Mouse (Mus musculus) NIH3T3 (cell line): ENCODE measurements around the gene H2al1d.
"Not testable (repeated sequence)": the region's sequence is repeated elsewhere in the genome, so short reads cannot be mapped to it uniquely, and the experiment has no call there.

Experiments used
- DNase-seq: peaks from one replicate; pipeline ENCODE4 v3.0.0-alpha.2; 2012; ENCODE audit warnings: low read depth

Gene H2al1d

DNA sequence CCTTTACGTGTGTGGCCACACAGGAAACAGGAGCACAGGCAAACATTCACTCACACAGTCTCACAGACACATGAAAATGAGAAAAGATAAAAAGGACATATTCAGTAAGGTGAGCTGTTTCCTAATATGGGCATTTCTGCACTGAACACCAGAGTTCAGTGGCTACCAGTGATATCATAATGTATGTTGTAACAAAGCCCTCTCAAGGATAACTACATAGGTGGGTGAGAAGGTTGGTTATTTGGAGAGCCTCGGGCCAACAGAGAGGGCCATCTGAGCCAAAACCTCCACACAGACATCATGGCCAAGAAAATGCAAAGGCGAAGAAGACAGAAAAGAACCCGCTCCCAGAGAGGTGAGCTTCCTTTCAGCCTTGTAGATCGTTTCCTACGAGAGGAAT lies at the start of gene H2al1d:
TSS of gene H2al1d (plus strand) at position 301 of the 400 bp plus-strand sequence.
- not testable (repeated sequence) for DNase-seq

DNA sequence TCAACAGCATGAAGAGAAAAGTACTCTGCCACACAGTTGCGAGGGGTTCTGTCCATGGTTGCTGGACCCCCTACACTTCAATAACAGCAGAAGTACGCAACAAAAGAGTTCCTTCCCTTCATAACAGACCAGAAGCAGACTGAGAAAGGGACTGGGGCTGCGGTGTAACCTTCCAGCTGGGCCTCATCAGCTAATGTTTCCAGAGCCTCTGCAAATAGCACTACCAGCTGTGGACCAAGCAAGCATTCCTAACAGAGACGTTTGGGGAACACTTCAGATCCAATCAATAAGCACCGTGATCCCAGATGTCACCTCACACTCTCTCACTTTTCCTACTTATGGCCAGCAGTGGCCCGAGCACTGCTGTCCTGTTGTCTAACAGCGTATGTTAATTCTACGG lies 43.7 kb upstream of the H2al1d start:
- no peak for DNase-seq

DNA sequence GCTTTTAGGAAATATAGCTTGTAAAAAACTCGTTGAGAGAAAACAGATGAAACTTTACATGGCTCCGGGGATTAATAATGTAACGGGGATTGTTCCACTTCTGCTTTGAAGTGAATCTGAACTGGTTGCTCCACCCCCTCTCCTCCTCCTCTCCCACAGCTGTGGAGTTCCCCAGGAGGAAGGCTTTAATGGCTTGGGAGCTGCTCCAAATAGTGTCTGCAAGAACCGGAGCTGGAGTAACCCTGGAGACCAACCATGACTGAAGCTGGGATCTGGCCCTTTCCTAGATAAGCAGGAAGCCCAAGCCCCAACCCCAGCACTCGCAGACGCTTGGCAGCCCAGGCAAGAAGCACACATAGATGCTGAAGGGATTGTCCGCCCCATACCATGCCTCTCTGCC lies 40.8 kb upstream of the H2al1d start:
- no peak for DNase-seq

GRCm38 (mm10) chrX:11269074-11269473 lies 39.5 kb upstream of the H2al1d start:
- no peak for DNase-seq

GRCm38 (mm10) chrX:11273190-11273589 lies 35.4 kb upstream of the H2al1d start:
- DNase-seq: no peak

DNA sequence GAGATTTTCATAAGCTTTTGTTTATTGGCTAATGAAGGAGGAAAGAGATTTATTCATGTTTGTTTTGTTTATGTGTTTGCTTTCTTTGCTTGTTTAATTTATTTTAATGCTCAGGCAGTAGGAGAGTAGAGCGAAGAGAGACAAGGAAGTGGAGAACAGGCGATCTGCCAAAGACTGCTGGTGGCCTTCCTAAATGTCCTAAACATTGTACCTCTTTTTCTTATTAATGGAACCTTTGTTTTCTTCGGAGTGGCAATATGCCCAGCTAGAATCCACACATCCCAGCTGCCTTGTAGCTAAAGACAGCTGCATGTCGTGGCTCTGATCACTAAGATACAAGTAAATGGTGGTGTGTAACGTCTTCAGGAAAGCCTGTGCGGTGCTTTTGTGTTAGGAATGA lies 31.5 kb upstream of the H2al1d start:
- DNase-seq: no peak

- DNase-seq: no peak
These were observed 27.9 kb upstream of the H2al1d start for GRCm38 (mm10) chrX:11280741-11281140.

DNA sequence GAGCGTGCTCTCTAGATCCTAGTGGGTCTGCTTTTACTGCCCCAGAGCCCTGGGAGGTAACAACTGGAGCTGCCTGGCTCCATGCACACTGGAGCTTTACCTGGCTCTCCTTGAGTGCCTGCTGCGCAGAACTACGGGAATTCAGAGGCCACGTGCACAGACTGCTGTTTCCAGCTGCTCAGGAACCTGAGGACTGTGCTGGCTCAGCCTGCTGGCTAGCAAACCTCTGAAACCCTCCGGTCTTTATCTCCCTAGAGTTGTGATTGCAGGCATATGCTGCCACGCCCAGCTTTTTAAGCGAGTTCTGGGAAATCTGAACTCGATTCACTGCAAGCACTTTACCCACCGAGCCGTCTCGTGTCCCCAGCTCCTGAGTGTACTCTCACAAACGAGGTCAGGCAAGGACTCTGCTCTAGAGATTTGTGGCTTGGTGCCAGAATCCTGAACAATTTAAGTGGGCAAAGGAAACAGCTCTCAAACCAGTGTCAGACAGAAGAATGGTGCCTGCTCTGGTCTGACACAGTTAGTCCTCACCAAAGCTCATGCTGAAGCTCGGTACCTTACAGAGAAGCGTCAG lies 20.2 kb upstream of the H2al1d start:
- DNase-seq: no peak

DNA sequence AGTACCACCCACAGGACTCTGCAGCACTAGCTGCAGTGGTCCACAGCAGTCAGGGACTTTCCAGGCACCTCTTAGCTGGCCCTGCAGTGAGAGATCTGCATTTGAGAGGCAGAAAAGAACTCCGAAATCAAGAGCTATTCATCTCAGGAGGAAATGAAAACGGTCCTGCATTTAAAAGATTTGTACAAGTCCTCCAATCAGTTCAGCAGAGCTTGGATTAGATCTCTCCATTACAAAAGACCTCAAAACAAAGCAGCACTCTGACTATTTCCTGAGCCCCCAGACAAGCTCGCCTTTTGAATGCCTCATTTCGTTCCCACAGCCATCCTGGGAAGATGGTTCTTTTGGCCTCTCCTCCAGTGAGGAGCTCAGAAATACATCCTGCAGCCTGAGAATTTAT lies 19.4 kb upstream of the H2al1d start:
- DNase-seq: no peak

GRCm38 (mm10) chrX:11298957-11299356 lies 9.7 kb upstream of the H2al1d start, which contains the start of gene H2al1a:
Gene H2al1a, plus strand, starts transcription at chrX:11299257.
- not testable (repeated sequence) for DNase-seq

- DNase-seq: not testable (repeated sequence)
These were observed 6.5 kb upstream of the H2al1d start, which contains the start of gene H2al1b for GRCm38 (mm10) chrX:11302132-11302531. Gene H2al1b, plus strand, starts transcription at chrX:11302432.

GRCm38 (mm10) chrX:11305355-11305754 lies 3.3 kb upstream of the H2al1d start, which contains the start of gene H2al1c:
Gene H2al1c, plus strand, starts transcription at chrX:11305655.
- DNase-seq: not testable (repeated sequence)

GRCm38 (mm10) chrX:11311634-11312033 lies 3.0 kb downstream of the H2al1d start, which contains the start of gene H2al1e:
Gene H2al1e, plus strand, starts transcription at chrX:11311934.
- not testable (repeated sequence) for DNase-seq

- DNase-seq: not testable (repeated sequence)
These were observed 6.2 kb downstream of the H2al1d start, which contains the start of gene H2al1f for GRCm38 (mm10) chrX:11314858-11315257. Gene H2al1f, plus strand, starts transcription at chrX:11315158.

GRCm38 (mm10) chrX:11317956-11318355 lies 9.3 kb downstream of the H2al1d start, which contains the start of gene H2al1g:
Gene H2al1g, plus strand, starts transcription at chrX:11318256.
- not testable (repeated sequence) for DNase-seq

DNA sequence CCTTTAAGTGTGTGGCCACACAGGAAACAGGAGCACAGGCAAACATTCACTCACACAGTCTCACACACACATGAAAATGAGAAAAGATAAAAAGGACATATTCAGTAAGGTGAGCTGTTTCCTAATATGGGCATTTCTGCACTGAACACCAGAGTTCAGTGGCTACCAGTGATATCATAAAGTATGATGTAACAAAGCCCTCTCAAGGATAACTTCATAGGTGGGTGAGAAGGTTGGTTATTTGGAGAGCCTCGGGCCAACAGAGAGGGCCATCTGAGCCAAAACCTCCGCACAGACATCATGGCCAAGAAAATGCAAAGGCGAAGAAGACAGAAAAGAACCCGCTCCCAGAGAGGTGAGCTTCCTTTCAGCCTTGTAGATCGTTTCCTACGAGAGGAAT lies 12.6 kb downstream of the H2al1d start, which contains the start of gene H2al1h:
TSS of gene H2al1h (plus strand) at position 301 of the 400 bp plus-strand sequence.
- not testable (repeated sequence) for DNase-seq

- not testable (repeated sequence) for DNase-seq
These were observed 15.7 kb downstream of the H2al1d start, which contains the start of gene H2al1i for GRCm38 (mm10) chrX:11324359-11324758. Gene H2al1i, plus strand, starts transcription at chrX:11324659.

DNA sequence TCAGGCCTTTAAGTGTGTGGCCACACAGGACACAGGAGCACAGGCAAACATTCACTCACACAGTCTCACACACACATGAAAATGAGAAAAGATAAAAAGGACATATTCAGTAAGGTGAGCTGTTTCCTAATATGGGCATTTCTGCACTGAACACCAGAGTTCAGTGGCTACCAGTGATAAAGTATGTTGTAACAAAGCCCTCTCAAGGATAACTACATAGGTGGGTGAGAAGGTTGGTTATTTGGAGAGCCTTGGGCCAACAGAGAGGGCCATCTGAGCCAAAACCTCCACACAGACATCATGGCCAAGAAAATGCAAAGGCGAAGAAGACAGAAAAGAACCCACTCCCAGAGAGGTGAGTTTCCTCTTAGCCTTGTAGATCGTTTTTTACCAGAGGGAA lies 18.9 kb downstream of the H2al1d start, which contains the start of gene H2al1j:
TSS of gene H2al1j (plus strand) at position 301 of the 400 bp plus-strand sequence.
- not testable (repeated sequence) for DNase-seq

DNA sequence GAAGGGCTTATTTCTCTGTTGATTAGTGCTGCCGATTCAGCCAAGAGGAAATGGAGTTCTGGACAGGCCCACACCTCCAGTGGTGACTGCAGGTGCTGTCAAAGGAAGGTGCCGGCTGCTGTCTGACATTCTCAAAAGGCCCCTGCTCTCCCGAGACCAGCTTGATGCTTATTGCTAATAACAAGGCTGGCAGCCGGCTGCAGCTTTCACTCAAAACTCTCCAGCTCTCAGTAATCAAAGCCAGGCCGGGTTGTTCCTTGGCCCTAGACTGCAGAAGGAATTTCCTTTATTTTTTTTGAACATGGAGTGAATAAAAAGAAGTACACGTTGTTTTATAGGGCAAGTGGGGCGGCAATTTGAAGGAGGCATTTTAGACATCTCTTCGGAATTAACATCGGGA lies 37.1 kb downstream of the H2al1d start:
- no peak for DNase-seq

DNA sequence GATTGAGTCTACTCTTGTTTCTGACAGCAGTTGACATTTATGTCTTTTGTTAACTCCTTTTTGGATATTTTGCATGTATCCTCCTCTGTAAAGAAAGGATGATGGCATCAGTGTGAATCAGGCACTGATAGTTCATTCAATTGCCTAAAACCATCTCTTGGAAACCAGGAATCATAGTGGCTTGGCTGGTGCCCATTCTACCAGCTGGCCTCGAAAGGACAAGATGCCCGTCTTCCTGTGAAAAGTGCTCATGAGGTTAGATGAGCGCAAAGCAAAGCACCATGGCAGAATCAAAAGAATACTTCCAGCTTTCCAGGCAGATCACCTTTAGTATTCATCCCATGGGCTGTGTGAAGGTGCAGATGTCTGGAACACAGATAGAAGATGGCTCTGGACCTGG lies 38.1 kb downstream of the H2al1d start:
- DNase-seq: no peak
